In genomic region chr11:96287411-96287810, GRCm38 (mm10) we compare ENCODE assay signal across 13 mouse cellular contexts. TPM values are rescaled to one million over a fixed set of nuclear protein-coding genes. Genes with fewer than 3 reads are reported as not detected.
A peak's percentile ranks its signal among the peaks of the same experiment; 100 is the strongest.
DNase-seq lines count a peak whose midpoint lies in the region; ATAC-seq lines count a peak whose summit lies in the region.
"Had no signal": no experiment of that assay in that cellular context is flagged by ENCODE, and none has a peak within 500 bp of the region (broad histone marks: within the 10 kb centered on the region; RNA-seq: fewer than 3 reads in every experiment).

No protein-coding gene starts in this region.

- no peak for DNase-seq in heart, adult 18-20 months
- no peak for DNase-seq in lung, postnatal 4 days
- no peak for DNase-seq in embryo, embryonic 10.5 days (ENCODE audit: low spot score)
- no peak for DNase-seq in retina, postnatal 1 day
- DNase-seq: thymus, postnatal 14 days had no signal

- H3K4me1 ChIP-seq in heart, embryonic 12.5 days (replicated peaks) = peaks cover 30% of the 10 kb centered on the region
- H3K4me1 ChIP-seq in lung, embryonic 15.5 days = peaks cover 22% of the 10 kb centered on the region
- H3K4me1 ChIP-seq in limb, embryonic 13.5 days = peaks cover 19% of the 10 kb centered on the region
- no peaks in the 10 kb centered on the region for H3K4me1 ChIP-seq in stomach, embryonic 16.5 days (ENCODE audit: control insufficient read depth, insufficient read depth, low read length)

- H3K36me3 ChIP-seq in heart, embryonic 12.5 days = no peaks in the 10 kb centered on the region
- H3K36me3 ChIP-seq in lung, embryonic 15.5 days = no peaks in the 10 kb centered on the region
- no peaks in the 10 kb centered on the region for H3K36me3 ChIP-seq in limb, embryonic 13.5 days
- no peaks in the 10 kb centered on the region for H3K36me3 ChIP-seq in stomach, embryonic 16.5 days (ENCODE audit: control insufficient read depth, insufficient read depth, low read length)
- H3K36me3 ChIP-seq: midbrain, embryonic 13.5 days had no signal

- no peak overlapping the region for H3K27ac ChIP-seq in heart, embryonic 12.5 days (ENCODE audit: poor library complexity, severe bottlenecking)
- H3K27ac ChIP-seq in lung, embryonic 15.5 days = no peak overlapping the region
- H3K27ac ChIP-seq in limb, embryonic 13.5 days = no peak overlapping the region
- H3K27ac ChIP-seq in stomach, embryonic 16.5 days (ENCODE audit: low read length) = peak overlapping the region; percentile 87
- H3K27ac ChIP-seq: liver, embryonic 14.5 days; midbrain, embryonic 13.5 days had no signal

- 0 out of 2 replicates have a peak overlapping the region, but pooled peaks have one; percentile 15 for H3K4me3 ChIP-seq in heart, embryonic 12.5 days
- peak overlapping the region; percentile 41 for H3K4me3 ChIP-seq in lung, embryonic 15.5 days
- peak overlapping the region; percentile 36 for H3K4me3 ChIP-seq in limb, embryonic 13.5 days
- peak overlapping the region; percentile 55 for H3K4me3 ChIP-seq in stomach, embryonic 16.5 days (replicated peaks; ENCODE audit: low read length)
- H3K4me3 ChIP-seq: midbrain, embryonic 13.5 days had no signal

- H3K27me3 ChIP-seq in heart, embryonic 12.5 days (replicated peaks) = peaks cover 97% of the 10 kb centered on the region
- H3K27me3 ChIP-seq in lung, embryonic 15.5 days = peaks cover 93% of the 10 kb centered on the region
- H3K27me3 ChIP-seq in limb, embryonic 13.5 days = peaks cover 98% of the 10 kb centered on the region
- H3K27me3 ChIP-seq in stomach, embryonic 16.5 days (ENCODE audit: control insufficient read depth, insufficient read depth, low read length) = peaks cover 52% of the 10 kb centered on the region

- no peak overlapping the region for H3K9ac ChIP-seq in heart, embryonic 12.5 days
- H3K9ac ChIP-seq in lung, embryonic 15.5 days = peak overlapping the region; percentile 33; the same call in 1 of the 2 replicates
- no peak overlapping the region for H3K9ac ChIP-seq in limb, embryonic 13.5 days
- H3K9ac ChIP-seq in stomach, embryonic 16.5 days (ENCODE audit: low read length) = peak overlapping the region; percentile 77
- H3K9ac ChIP-seq: liver, embryonic 14.5 days; midbrain, embryonic 13.5 days had no signal

- 2% methylated on average over 9 of the region's 9 CpGs for WGBS in heart, embryonic 12.5 days
- 9% methylated on average over 9 of the region's 9 CpGs for WGBS in lung, embryonic 15.5 days
- 3% methylated on average over 9 of the region's 9 CpGs for WGBS in limb, embryonic 13.5 days
- WGBS in stomach, embryonic 16.5 days = 5% methylated on average over 9 of the region's 9 CpGs

- H3K4me2 ChIP-seq in heart, embryonic 12.5 days = no peak overlapping the region
- peak overlapping the region; percentile 67 for H3K4me2 ChIP-seq in lung, embryonic 15.5 days
- H3K4me2 ChIP-seq in limb, embryonic 13.5 days (replicated peaks) = peak overlapping the region; percentile 55
- H3K4me2 ChIP-seq in stomach, embryonic 16.5 days (ENCODE audit: low read depth, low read length) = peak overlapping the region; percentile 65

- H3K9me3 ChIP-seq in heart, embryonic 12.5 days (replicated peaks) = no peaks in the 10 kb centered on the region
- H3K9me3 ChIP-seq in lung, embryonic 15.5 days = no peaks in the 10 kb centered on the region
- no peaks in the 10 kb centered on the region for H3K9me3 ChIP-seq in limb, embryonic 13.5 days
- no peaks in the 10 kb centered on the region for H3K9me3 ChIP-seq in stomach, embryonic 16.5 days (replicated peaks; ENCODE audit: control insufficient read depth, low read length)
- H3K9me3 ChIP-seq: midbrain, embryonic 13.5 days had no signal

- ATAC-seq in heart, embryonic 12.5 days (ENCODE audit: insufficient number of reproducible peaks, low FRiP score) = no peak
- ATAC-seq in lung, embryonic 15.5 days (ENCODE audit: borderline replicate concordance, extremely low read depth, low FRiP score, low TSS enrichment) = no peak
- no peak for ATAC-seq in limb, embryonic 13.5 days (ENCODE audit: low FRiP score, low read depth)
- no peak for ATAC-seq in stomach, embryonic 16.5 days (ENCODE audit: insufficient read depth, low FRiP score)
- ATAC-seq: midbrain, embryonic 13.5 days had no signal

RNA-seq across cellular contexts. Expression of gene Hoxb7, which starts 1.0 kb away (rescaled TPM):
- polyA plus RNA-seq in heart, embryonic 12.5 days (2016; fragmentation: Nextera tagmentation; extraction: Ambion mirVana) = 0.14 and 0.22 TPM in 2 replicates
- not detected for total RNA-seq in heart, adult 18-20 months (2021)
- polyA plus RNA-seq in lung, embryonic 15.5 days (2015; fragmentation: Nextera tagmentation; extraction: Ambion mirVana) = 2.5 and 3.0 TPM in 2 replicates
- polyA plus RNA-seq in limb, embryonic 13.5 days (2015; fragmentation: Nextera tagmentation; extraction: Ambion mirVana) = 2.0 and 2.2 TPM in 2 replicates
- polyA plus RNA-seq in stomach, embryonic 16.5 days (2015; fragmentation: Nextera tagmentation; extraction: Ambion mirVana) = 6.3 and 8.3 TPM in 2 replicates
- total RNA-seq: common myeloid progenitor, adult 5-6 weeks; layer of hippocampus, postnatal 14 days had no signal
- polyA plus RNA-seq: midbrain, embryonic 13.5 days had no signal

RNA-seq across cellular contexts. Expression of gene Hoxb6, which starts 4.9 kb away (rescaled TPM):
- polyA plus RNA-seq in heart, embryonic 12.5 days (2016; fragmentation: Nextera tagmentation; extraction: Ambion mirVana) = 0.62 TPM in 1 of 2 replicates, not detected in the other
- not detected for total RNA-seq in heart, adult 18-20 months (2021)
- 15.2 and 16.9 TPM in 2 replicates for polyA plus RNA-seq in lung, embryonic 15.5 days (2015; fragmentation: Nextera tagmentation; extraction: Ambion mirVana)
- 0.59 and 1.4 TPM in 2 replicates for polyA plus RNA-seq in limb, embryonic 13.5 days (2015; fragmentation: Nextera tagmentation; extraction: Ambion mirVana)
- 5.6 and 8.3 TPM in 2 replicates for polyA plus RNA-seq in stomach, embryonic 16.5 days (2015; fragmentation: Nextera tagmentation; extraction: Ambion mirVana)
- total RNA-seq: common myeloid progenitor, adult 5-6 weeks; layer of hippocampus, postnatal 14 days had no signal
- polyA plus RNA-seq: midbrain, embryonic 13.5 days had no signal

RNA-seq across cellular contexts. Expression of gene Hoxb8, which starts 5.7 kb away (rescaled TPM):
- polyA plus RNA-seq in heart, embryonic 12.5 days (2016; fragmentation: Nextera tagmentation; extraction: Ambion mirVana) = 0.06 TPM in 1 of 2 replicates, not detected in the other
- not detected for total RNA-seq in heart, adult 18-20 months (2021)
- 0.91 and 1.0 TPM in 2 replicates for polyA plus RNA-seq in lung, embryonic 15.5 days (2015; fragmentation: Nextera tagmentation; extraction: Ambion mirVana)
- polyA plus RNA-seq in limb, embryonic 13.5 days (2015; fragmentation: Nextera tagmentation; extraction: Ambion mirVana) = 0.17 and 0.32 TPM in 2 replicates
- 0.44 and 1.5 TPM in 2 replicates for polyA plus RNA-seq in stomach, embryonic 16.5 days (2015; fragmentation: Nextera tagmentation; extraction: Ambion mirVana)
- total RNA-seq: common myeloid progenitor, adult 5-6 weeks; layer of hippocampus, postnatal 14 days had no signal
- polyA plus RNA-seq: midbrain, embryonic 13.5 days had no signal

RNA-seq across cellular contexts. Expression of gene Hoxb5, which starts 15.7 kb away (rescaled TPM):
- polyA plus RNA-seq in heart, embryonic 12.5 days (2016; fragmentation: Nextera tagmentation; extraction: Ambion mirVana) = 0.14 and 1.9 TPM in 2 replicates
- total RNA-seq in heart, adult 18-20 months (2021) = under 1 TPM; 0.12 to 0.21 TPM
- 46.1 and 54.1 TPM in 2 replicates for polyA plus RNA-seq in lung, embryonic 15.5 days (2015; fragmentation: Nextera tagmentation; extraction: Ambion mirVana)
- 0.97 and 1.5 TPM in 2 replicates for polyA plus RNA-seq in limb, embryonic 13.5 days (2015; fragmentation: Nextera tagmentation; extraction: Ambion mirVana)
- polyA plus RNA-seq in stomach, embryonic 16.5 days (2015; fragmentation: Nextera tagmentation; extraction: Ambion mirVana) = 13.8 TPM in 2 replicates
- total RNA-seq: common myeloid progenitor, adult 5-6 weeks; layer of hippocampus, postnatal 14 days had no signal

RNA-seq across cellular contexts. Expression of gene Hoxb9, which starts 16.2 kb away (rescaled TPM):
- polyA plus RNA-seq in heart, embryonic 12.5 days (2016; fragmentation: Nextera tagmentation; extraction: Ambion mirVana) = 0.06 TPM in 1 of 2 replicates, not detected in the other
- total RNA-seq in heart, adult 18-20 months (2021) = not detected
- 0.25 and 0.27 TPM in 2 replicates for polyA plus RNA-seq in lung, embryonic 15.5 days (2015; fragmentation: Nextera tagmentation; extraction: Ambion mirVana)
- polyA plus RNA-seq in limb, embryonic 13.5 days (2015; fragmentation: Nextera tagmentation; extraction: Ambion mirVana) = 1.1 and 1.3 TPM in 2 replicates
- polyA plus RNA-seq in stomach, embryonic 16.5 days (2015; fragmentation: Nextera tagmentation; extraction: Ambion mirVana) = 0.14 and 0.16 TPM in 2 replicates
- total RNA-seq: common myeloid progenitor, adult 5-6 weeks; layer of hippocampus, postnatal 14 days had no signal
- polyA plus RNA-seq: midbrain, embryonic 13.5 days had no signal

Comparison
In these comparisons a context has a peak if more than half of its experiments do, and no peak if none do; other contexts are left out.
1. H3K9ac ChIP-seq: peak in lung, embryonic 15.5 days (single experiment) and stomach, embryonic 16.5 days (single experiment); none in heart, embryonic 12.5 days (single experiment) and limb, embryonic 13.5 days (single experiment).
2. Peak in every context shown above with its lines, with median percentiles within 50 percentile points of each other: H3K4me3 ChIP-seq.